Mouse (Mus musculus): ENCODE results near the gene Eif2b5.
"Not testable (repeated sequence)": the region's sequence is repeated elsewhere in the genome, so short reads cannot be mapped to it uniquely, and the experiment has no call there.

DNA sequence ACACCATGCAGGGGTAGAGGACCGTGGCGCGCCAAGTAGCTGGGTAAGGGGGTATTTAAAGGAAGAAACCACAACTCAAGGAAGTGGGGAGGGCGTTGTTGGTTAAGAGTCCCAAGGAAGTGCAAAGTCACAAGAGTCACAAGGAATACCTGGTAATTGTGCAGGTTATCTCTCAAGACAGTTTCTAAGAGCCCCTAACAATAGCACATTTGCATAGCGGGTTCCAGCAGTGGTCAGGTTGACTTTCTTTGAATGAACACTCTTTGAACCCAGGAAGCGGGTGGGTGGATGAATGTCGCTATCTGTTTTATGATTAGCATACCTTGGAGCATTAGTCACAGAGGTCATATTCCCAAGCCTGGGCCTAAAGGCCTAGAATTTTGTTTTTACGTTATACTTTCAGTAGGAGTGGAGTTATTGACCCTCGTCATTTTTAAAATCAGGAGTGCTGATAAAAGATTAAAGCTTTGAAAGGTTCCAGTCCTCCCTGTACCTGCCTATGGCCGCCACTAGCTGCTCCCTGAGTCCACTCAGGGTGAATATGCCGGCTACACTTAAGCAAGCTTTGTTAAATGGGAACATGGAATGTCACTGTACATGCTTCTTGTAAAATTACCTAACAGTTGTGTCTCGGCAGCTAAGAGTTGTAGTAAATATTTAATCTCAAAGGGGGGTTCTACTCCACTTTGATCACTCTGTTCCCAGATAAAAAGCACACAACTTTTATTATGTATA lies 19.4 kb upstream of the Eif2b5 start:
- not testable (repeated sequence) for TF ChIP-seq CTCF, EP300 (IDR thresholded peaks at IDR 0.05; ENCODE audit: low read depth)
